Mouse (Mus musculus): ENCODE data around the gene Psd4. TPM values are rescaled to one million over a fixed set of nuclear protein-coding genes. Genes with fewer than 3 reads are reported as not detected.

Gene Psd4
- polyA plus RNA-seq, 1 experiment from 2014 or later: 0.96 TPM

DNA sequence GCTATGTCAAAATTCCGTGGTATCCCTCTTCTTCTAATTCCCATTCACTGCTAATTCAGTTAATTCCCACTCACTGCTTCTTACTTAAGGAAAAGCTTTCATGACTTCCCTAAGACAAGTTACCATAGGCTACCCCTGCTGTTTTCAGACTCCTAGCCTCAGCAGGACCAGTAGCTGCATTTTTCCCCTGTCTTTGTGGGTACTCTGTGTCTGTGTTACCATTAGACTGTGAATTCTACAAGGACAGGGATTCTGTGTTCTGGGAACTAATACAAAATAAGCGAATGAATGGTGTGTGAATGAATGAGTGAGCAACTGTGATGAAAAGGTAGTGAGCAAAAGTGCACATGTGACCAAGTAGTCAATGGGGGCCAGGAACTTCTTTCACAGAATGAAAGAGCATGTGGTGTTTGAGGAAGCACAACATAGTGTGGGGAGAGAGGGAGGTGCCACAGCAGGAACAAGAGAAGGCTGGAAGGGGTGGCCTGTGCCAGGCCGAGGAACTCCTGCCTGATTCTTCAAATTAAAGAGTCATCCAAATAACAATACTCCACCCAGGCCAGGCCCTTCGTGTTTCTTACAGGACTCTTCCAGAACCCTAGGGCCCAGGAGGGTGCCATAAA, 75.0 kb downstream of the Psd4 start:
- Histone ChIP-seq H3K4me2 (no peak overlapping the region), H3K27me3 (replicated peaks) (no peaks in the 10 kb centered on the region), H3K4me1 (no peaks in the 10 kb centered on the region), H3K9me3 (no peaks in the 10 kb centered on the region), H3K4me3 (no peak overlapping the region), H3K36me3 (no peaks in the 10 kb centered on the region), H3K9ac (no peak overlapping the region), H3K27ac (replicated peaks) (no peak overlapping the region)
- WGBS: 62% methylated on average over 4 of the region's 4 CpGs
- ATAC-seq (ENCODE audit: extremely low read depth, insufficient number of reproducible peaks, low FRiP score, low TSS enrichment): no peak

DNA sequence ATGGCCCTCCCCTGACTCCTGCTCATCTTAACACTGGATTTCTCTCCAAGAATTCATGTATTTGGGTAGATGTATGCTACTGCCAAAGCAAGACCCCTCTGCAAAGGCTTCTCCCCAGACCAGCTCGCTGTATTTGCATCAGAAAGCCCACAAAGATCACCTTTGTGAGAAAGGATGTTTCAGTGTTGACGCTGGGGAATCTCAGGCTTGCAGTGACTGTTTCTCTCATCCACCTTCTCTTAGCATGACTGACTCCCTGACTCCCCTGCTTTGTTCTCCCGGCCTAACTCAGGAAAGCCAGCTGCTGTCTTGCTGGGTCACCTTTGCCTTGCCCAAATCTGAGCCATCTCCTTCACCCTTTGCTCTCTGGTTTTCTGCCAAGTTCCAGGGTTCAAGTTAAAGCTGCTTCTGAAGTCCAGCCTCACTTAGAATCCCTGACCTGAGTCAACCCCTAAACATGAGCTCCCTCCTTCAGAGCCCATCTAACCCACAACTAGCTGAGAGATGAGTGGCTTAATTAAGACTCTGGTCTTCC, 75.9 kb downstream of the Psd4 start:
- Histone ChIP-seq H3K9ac (no peak overlapping the region), H3K4me3 (no peak overlapping the region), H3K27ac (replicated peaks) (no peak overlapping the region), H3K4me2 (no peak overlapping the region), H3K9me3 (no peaks in the 10 kb centered on the region), H3K36me3 (no peaks in the 10 kb centered on the region), H3K27me3 (replicated peaks) (no peaks in the 10 kb centered on the region), H3K4me1 (no peaks in the 10 kb centered on the region)
- ATAC-seq (ENCODE audit: extremely low read depth, insufficient number of reproducible peaks, low FRiP score, low TSS enrichment): no peak
- 51% methylated on average over 3 of the region's 3 CpGs for WGBS

DNA sequence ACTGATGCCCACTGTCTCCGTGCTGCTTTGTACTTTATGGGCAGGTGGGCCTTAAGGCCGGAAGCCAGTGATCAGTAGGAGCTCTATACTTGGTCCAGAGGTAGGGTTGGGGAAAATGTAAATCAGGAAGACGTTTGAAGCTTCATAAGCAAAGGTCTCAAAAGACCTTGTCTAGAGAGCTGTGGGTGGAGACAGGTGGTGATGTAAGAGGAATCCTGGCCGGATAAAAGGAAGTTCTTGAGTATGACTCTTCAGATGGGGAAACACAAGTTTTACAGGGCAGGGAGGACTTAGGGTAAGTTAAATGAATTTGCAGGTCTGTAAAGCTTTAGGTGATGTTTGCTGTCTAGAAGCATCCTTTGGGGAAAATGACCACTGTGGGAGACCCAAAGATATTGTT, 81.7 kb downstream of the Psd4 start:
- Histone ChIP-seq H3K27ac (replicated peaks) (no peak overlapping the region), H3K27me3 (replicated peaks) (no peaks in the 10 kb centered on the region), H3K36me3 (no peaks in the 10 kb centered on the region), H3K4me1 (no peaks in the 10 kb centered on the region), H3K4me3 (no peak overlapping the region), H3K4me2 (no peak overlapping the region), H3K9ac (no peak overlapping the region), H3K9me3 (no peaks in the 10 kb centered on the region)
- WGBS: 67% methylated on average over 4 of the region's 4 CpGs
- ATAC-seq (ENCODE audit: extremely low read depth, insufficient number of reproducible peaks, low FRiP score, low TSS enrichment): no peak

DNA sequence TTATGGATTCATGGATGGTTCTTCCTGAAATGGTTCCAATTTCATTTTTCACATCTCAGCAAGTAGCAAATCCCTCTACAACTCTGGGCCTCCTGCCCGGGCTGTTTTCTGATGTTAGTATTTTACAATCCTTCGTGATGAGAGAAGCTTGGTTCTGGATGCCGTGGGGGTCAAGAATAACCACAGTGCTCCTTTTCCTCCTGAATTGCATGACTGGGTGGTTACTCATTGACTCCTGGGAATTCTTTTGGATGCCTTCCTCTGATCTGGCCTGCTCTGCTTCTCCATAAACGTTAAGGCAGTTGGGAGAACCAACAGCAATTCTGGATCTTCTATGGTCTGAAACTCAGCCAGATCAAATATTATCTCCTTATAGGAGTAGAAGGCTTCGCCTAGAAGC, 85.8 kb downstream of the Psd4 start:
- no peaks in the 10 kb centered on the region for H3K9me3 ChIP-seq
- no peaks in the 10 kb centered on the region for H3K4me1 ChIP-seq
- no peak overlapping the region for H3K9ac ChIP-seq
- no peaks in the 10 kb centered on the region for H3K36me3 ChIP-seq
- no peak overlapping the region for H3K27ac ChIP-seq (replicated peaks)
- no peak overlapping the region for H3K4me2 ChIP-seq
- no peak for ATAC-seq (ENCODE audit: extremely low read depth, insufficient number of reproducible peaks, low FRiP score, low TSS enrichment)
- H3K4me3 ChIP-seq: no peak overlapping the region
- peaks cover 4% of the 10 kb centered on the region; the same call in 1 of the 2 replicates for H3K27me3 ChIP-seq (replicated peaks)
- WGBS: 66% methylated on average over 5 of the region's 5 CpGs

DNA sequence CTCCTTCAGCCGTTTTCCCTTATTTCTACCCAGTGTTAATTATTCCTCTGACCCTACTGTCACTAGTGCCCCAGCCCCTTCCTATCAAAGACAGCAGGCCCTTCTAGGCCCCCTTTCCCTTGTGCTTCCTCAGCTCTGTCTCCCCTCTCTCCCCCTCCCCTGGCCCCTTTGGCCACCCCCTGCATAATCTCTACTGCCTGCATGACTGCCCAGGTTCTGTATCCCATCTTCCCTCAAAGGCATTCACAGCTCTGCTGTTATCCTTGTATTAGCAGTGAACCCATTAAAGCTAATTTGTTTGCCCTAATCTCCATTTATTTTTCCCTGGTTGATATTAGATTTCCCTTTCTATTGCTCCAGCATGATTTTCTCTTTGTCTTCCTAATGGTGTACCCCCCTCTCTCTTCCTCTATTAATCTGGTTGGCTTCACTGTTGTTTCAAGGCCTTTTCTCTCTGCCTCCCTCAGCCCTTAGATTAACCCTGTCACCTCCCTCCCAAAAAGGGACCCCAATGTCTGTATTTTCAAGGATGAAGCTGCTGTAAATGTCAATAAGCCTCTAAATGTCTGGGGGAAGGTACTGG, 87.1 kb downstream of the Psd4 start:
- Histone ChIP-seq H3K9me3 (no peaks in the 10 kb centered on the region), H3K27ac (replicated peaks) (no peak overlapping the region), H3K4me1 (no peaks in the 10 kb centered on the region), H3K4me2 (no peak overlapping the region), H3K9ac (no peak overlapping the region), H3K36me3 (no peaks in the 10 kb centered on the region), H3K27me3 (replicated peaks) (peaks cover 11% of the 10 kb centered on the region), H3K4me3 (no peak overlapping the region)
- 52% methylated on average over 1 of the region's 1 CpGs for WGBS
- no peak for ATAC-seq (ENCODE audit: extremely low read depth, insufficient number of reproducible peaks, low FRiP score, low TSS enrichment)

DNA sequence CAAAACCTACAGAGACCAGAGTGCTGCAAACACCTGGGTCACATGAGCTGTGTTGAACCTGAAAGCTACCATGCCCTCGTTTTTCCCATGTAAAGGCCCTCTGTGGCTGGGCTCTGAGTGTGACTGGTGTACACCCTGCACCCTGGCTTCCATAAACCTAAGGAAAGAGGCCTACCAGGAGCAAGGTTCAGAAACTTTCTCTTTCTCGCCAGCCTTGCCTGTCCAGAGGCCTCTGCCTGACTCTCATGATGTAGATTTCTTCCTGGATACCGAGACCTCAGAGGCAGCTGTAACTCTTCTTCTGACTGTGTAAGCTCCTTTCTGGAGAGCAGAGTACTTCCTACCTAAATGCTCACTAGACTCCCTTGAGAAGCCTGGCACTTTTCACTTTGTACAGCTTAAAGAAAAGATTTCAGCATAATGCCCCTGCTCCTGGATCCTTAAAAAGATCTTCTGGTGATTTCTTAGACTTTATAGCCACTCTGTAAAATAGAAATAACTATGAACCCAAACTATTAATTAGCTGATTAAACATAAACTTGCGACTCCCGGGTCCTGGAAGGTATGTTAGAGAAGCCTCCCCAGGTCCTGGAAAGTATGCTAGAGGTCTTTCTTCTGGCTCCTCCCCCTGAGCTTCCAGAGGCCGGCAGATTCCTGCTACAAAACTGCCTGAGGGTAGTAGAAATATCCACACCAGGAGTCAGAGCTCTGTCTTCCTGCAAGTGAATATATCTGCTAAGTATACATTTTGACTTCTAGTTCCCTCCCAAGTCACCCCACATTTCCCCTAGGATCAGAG, 87.9 kb downstream of the Psd4 start:
- Histone ChIP-seq H3K27me3 (replicated peaks) (peaks cover 11% of the 10 kb centered on the region), H3K4me1 (no peaks in the 10 kb centered on the region), H3K4me3 (no peak overlapping the region), H3K9me3 (no peaks in the 10 kb centered on the region), H3K4me2 (no peak overlapping the region), H3K9ac (no peak overlapping the region), H3K27ac (replicated peaks) (no peak overlapping the region), H3K36me3 (no peaks in the 10 kb centered on the region)
- 42% methylated on average over 6 of the region's 6 CpGs for WGBS
- no peak; the same call in 1 of the 2 replicates for ATAC-seq (ENCODE audit: extremely low read depth, insufficient number of reproducible peaks, low FRiP score, low TSS enrichment)

DNA sequence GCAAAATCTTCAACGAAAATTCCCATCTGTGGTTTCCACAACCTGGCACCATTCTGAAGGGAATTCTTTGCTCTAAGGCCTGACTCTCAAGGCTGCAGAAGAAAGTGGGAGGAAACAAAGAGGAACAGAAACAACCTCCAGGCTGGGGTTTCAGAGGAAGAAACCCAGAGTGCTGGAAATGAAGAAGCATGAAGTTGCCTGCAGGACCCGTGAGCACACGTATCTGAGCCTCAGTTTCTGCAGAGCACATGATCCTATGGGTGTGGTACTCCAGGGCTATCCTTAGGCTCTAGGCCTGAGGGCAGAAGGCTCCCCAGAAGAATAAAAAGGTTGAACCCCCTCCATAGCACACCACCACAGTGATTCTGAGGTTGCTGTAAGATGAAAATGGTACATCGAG, 89.5 kb downstream of the Psd4 start:
- Histone ChIP-seq H3K4me2 (no peak overlapping the region), H3K9me3 (no peaks in the 10 kb centered on the region), H3K9ac (no peak overlapping the region), H3K27ac (replicated peaks) (no peak overlapping the region), H3K4me1 (no peaks in the 10 kb centered on the region), H3K4me3 (no peak overlapping the region), H3K36me3 (no peaks in the 10 kb centered on the region), H3K27me3 (replicated peaks) (peaks cover 16% of the 10 kb centered on the region)
- no peak for ATAC-seq (ENCODE audit: extremely low read depth, insufficient number of reproducible peaks, low FRiP score, low TSS enrichment)
- 69% methylated on average over 4 of the region's 4 CpGs for WGBS

DNA sequence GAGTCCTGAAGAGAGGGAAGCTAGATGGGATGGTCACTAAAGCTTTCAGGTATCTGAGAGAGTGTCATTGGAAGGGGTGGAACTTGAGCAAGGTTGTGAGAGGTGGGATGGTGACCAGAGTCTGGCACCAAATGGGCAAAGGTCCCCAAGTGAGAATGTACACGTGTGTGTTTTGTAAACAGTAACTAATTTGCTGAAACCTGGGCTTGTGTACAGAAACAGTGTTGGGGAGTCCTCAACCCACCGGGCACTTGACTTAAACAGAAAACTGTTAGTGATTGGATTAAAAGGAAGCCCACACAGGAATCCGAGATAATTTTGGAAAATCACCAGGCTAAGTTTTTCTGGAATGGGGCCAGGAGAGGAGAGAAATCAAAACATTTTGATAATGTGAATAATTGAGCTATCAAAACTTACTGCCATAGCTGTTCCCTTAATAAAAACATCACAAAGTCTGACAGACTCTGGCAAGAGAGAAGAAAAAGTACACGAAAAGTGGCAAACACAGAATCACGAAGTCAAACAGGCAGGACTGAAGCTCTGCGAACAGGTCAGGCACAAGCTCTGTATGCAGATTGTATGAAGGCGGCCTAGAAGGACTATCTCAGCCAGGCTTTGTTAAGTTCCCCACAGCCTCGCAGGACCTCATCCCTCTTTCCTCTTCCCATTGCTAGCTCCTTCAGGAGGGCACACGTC, 92.9 kb downstream of the Psd4 start:
- H3K4me2 ChIP-seq: no peak overlapping the region
- no peak overlapping the region for H3K27ac ChIP-seq (replicated peaks)
- no peaks in the 10 kb centered on the region for H3K36me3 ChIP-seq
- H3K9ac ChIP-seq: no peak overlapping the region
- peaks cover 41% of the 10 kb centered on the region for H3K27me3 ChIP-seq (replicated peaks)
- H3K4me1 ChIP-seq: no peaks in the 10 kb centered on the region
- 26% methylated on average over 9 of the region's 9 CpGs for WGBS
- no peak overlapping the region for H3K4me3 ChIP-seq
- no peaks in the 10 kb centered on the region for H3K9me3 ChIP-seq
- no peak for ATAC-seq (ENCODE audit: extremely low read depth, insufficient number of reproducible peaks, low FRiP score, low TSS enrichment)

DNA sequence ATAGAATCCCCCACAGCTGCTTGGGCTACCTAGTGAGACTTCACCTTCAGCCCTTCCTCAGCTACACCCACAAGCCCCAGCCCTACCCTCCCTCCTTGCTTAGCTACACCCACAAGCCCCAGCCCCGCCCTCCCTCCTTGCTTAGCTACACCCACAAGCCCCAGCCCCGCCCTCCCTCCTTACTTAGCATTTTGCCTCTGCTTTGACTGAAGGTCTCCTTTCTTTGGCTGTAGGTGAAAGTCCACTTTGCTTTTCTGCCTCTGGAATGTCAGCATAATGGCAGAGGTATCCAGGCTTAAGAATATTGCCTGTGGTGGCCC, 93.4 kb downstream of the Psd4 start:
- no peak overlapping the region for H3K27ac ChIP-seq (replicated peaks)
- no peaks in the 10 kb centered on the region for H3K9me3 ChIP-seq
- no peak overlapping the region for H3K9ac ChIP-seq
- H3K4me1 ChIP-seq: no peaks in the 10 kb centered on the region
- H3K36me3 ChIP-seq: no peaks in the 10 kb centered on the region
- H3K4me2 ChIP-seq: no peak overlapping the region
- H3K4me3 ChIP-seq: no peak overlapping the region
- ATAC-seq (ENCODE audit: extremely low read depth, insufficient number of reproducible peaks, low FRiP score, low TSS enrichment): no peak
- 20% methylated on average over 2 of the region's 2 CpGs for WGBS
- H3K27me3 ChIP-seq (replicated peaks): peaks cover 46% of the 10 kb centered on the region

All from heart, embryonic 13.5 days (tissue).